Mouse (Mus musculus): ENCODE data around the gene Kif6. TPM values are rescaled to one million over a fixed set of nuclear protein-coding genes. Genes with fewer than 3 reads are reported as not detected.

Gene Kif6
- polyA plus RNA-seq, 1 experiment from 2014 or later = 3.2 TPM

- WGBS = 89% methylated on average over 10 of the region's 10 CpGs
- no peak overlapping the region for H3K9ac ChIP-seq
- no peak overlapping the region for H3K4me3 ChIP-seq
- H3K27ac ChIP-seq = no peak overlapping the region
- H3K27me3 ChIP-seq = no peaks in the 10 kb centered on the region
- H3K36me3 ChIP-seq = no peaks in the 10 kb centered on the region
- ATAC-seq (ENCODE audit: insufficient number of reproducible peaks, insufficient read depth, low FRiP score, low TSS enrichment, low read depth) = no peak
- H3K4me1 ChIP-seq = peaks cover 28% of the 10 kb centered on the region
- H3K4me2 ChIP-seq = no peak overlapping the region
- H3K9me3 ChIP-seq = no peaks in the 10 kb centered on the region
Observed at GRCm38 (mm10) chr17:49860057-49860816, 245.3 kb downstream of the Kif6 start.

GRCm38 (mm10) chr17:49863597-49863996 is 248.7 kb downstream of the Kif6 start:
- Histone ChIP-seq H3K27me3 (no peaks in the 10 kb centered on the region), H3K4me3 (no peak overlapping the region), H3K36me3 (no peaks in the 10 kb centered on the region), H3K4me2 (no peak overlapping the region), H3K9ac (no peak overlapping the region), H3K9me3 (no peaks in the 10 kb centered on the region), H3K27ac (peak overlapping the region; percentile 81), H3K4me1 (peaks cover 32% of the 10 kb centered on the region)
- no peak for ATAC-seq (ENCODE audit: insufficient number of reproducible peaks, insufficient read depth, low FRiP score, low TSS enrichment, low read depth)
- WGBS = 35% methylated on average over 5 of the region's 5 CpGs

- Histone ChIP-seq H3K4me1 (peaks cover 36% of the 10 kb centered on the region), H3K27ac (no peak overlapping the region), H3K4me3 (no peak overlapping the region), H3K9ac (no peak overlapping the region), H3K36me3 (no peaks in the 10 kb centered on the region), H3K4me2 (no peak overlapping the region), H3K9me3 (no peaks in the 10 kb centered on the region), H3K27me3 (no peaks in the 10 kb centered on the region)
- no peak for ATAC-seq (ENCODE audit: insufficient number of reproducible peaks, insufficient read depth, low FRiP score, low TSS enrichment, low read depth)
- 90% methylated on average over 2 of the region's 2 CpGs for WGBS
Observed at GRCm38 (mm10) chr17:49865604-49866003, 250.7 kb downstream of the Kif6 start.

GRCm38 (mm10) chr17:49866653-49867215 is 251.8 kb downstream of the Kif6 start:
- Histone ChIP-seq H3K27me3 (no peaks in the 10 kb centered on the region; the same call in 1 of the 2 replicates), H3K4me3 (no peak overlapping the region), H3K4me1 (peaks cover 36% of the 10 kb centered on the region), H3K36me3 (no peaks in the 10 kb centered on the region), H3K27ac (peak overlapping the region; percentile 33), H3K9me3 (no peaks in the 10 kb centered on the region), H3K4me2 (no peak overlapping the region), H3K9ac (no peak overlapping the region; the same call in 1 of the 2 replicates)
- no peak for ATAC-seq (ENCODE audit: insufficient number of reproducible peaks, insufficient read depth, low FRiP score, low TSS enrichment, low read depth)
- WGBS = 65% methylated on average over 8 of the region's 8 CpGs

GRCm38 (mm10) chr17:49867321-49868137 is 252.6 kb downstream of the Kif6 start:
- Histone ChIP-seq H3K9me3 (no peaks in the 10 kb centered on the region), H3K27ac (peak overlapping the region; percentile 33; the same call in 1 of the 2 replicates), H3K9ac (no peak overlapping the region), H3K27me3 (no peaks in the 10 kb centered on the region; the same call in 1 of the 2 replicates), H3K4me2 (no peak overlapping the region), H3K4me1 (peaks cover 40% of the 10 kb centered on the region), H3K4me3 (no peak overlapping the region), H3K36me3 (no peaks in the 10 kb centered on the region)
- ATAC-seq (ENCODE audit: insufficient number of reproducible peaks, insufficient read depth, low FRiP score, low TSS enrichment, low read depth) = no peak
- WGBS = 31% methylated on average over 13 of the region's 13 CpGs

GRCm38 (mm10) chr17:49869246-49869645 is 254.3 kb downstream of the Kif6 start:
- H3K4me3 ChIP-seq = no peak overlapping the region
- peaks cover 24% of the 10 kb centered on the region for H3K4me1 ChIP-seq
- WGBS = 81% methylated on average over 9 of the region's 9 CpGs
- no peak for ATAC-seq (ENCODE audit: insufficient number of reproducible peaks, insufficient read depth, low FRiP score, low TSS enrichment, low read depth)
- H3K27ac ChIP-seq = no peak overlapping the region
- no peak overlapping the region for H3K4me2 ChIP-seq
- H3K36me3 ChIP-seq = no peaks in the 10 kb centered on the region
- no peaks in the 10 kb centered on the region; the same call in 1 of the 2 replicates for H3K27me3 ChIP-seq
- no peaks in the 10 kb centered on the region for H3K9me3 ChIP-seq
- no peak overlapping the region for H3K9ac ChIP-seq

GRCm38 (mm10) chr17:49872305-49872704 is 257.4 kb downstream of the Kif6 start:
- Histone ChIP-seq H3K27me3 (no peaks in the 10 kb centered on the region; the same call in 1 of the 2 replicates), H3K4me1 (peaks cover 35% of the 10 kb centered on the region), H3K27ac (no peak overlapping the region), H3K4me3 (no peak overlapping the region), H3K9ac (no peak overlapping the region), H3K36me3 (no peaks in the 10 kb centered on the region), H3K4me2 (no peak overlapping the region), H3K9me3 (no peaks in the 10 kb centered on the region)
- 23% methylated on average over 2 of the region's 2 CpGs for WGBS
- no peak for ATAC-seq (ENCODE audit: insufficient number of reproducible peaks, insufficient read depth, low FRiP score, low TSS enrichment, low read depth)

- Histone ChIP-seq H3K27me3 (no peaks in the 10 kb centered on the region; the same call in 1 of the 2 replicates), H3K9ac (no peak overlapping the region), H3K4me3 (no peak overlapping the region), H3K4me2 (no peak overlapping the region), H3K9me3 (no peaks in the 10 kb centered on the region), H3K4me1 (peaks cover 23% of the 10 kb centered on the region), H3K27ac (no peak overlapping the region), H3K36me3 (no peaks in the 10 kb centered on the region)
- no peak for ATAC-seq (ENCODE audit: insufficient number of reproducible peaks, insufficient read depth, low FRiP score, low TSS enrichment, low read depth)
- 76% methylated on average over 5 of the region's 5 CpGs for WGBS
Observed at GRCm38 (mm10) chr17:49874746-49875145, 259.8 kb downstream of the Kif6 start.

- Histone ChIP-seq H3K27ac (no peak overlapping the region), H3K4me1 (peaks cover 23% of the 10 kb centered on the region), H3K36me3 (no peaks in the 10 kb centered on the region), H3K9me3 (no peaks in the 10 kb centered on the region), H3K4me2 (no peak overlapping the region), H3K4me3 (no peak overlapping the region), H3K27me3 (no peaks in the 10 kb centered on the region; the same call in 1 of the 2 replicates), H3K9ac (no peak overlapping the region)
- 41% methylated on average over 6 of the region's 6 CpGs for WGBS
- no peak for ATAC-seq (ENCODE audit: insufficient number of reproducible peaks, insufficient read depth, low FRiP score, low TSS enrichment, low read depth)
Observed at GRCm38 (mm10) chr17:49875401-49875800, 260.5 kb downstream of the Kif6 start.

GRCm38 (mm10) chr17:49875939-49876651 is 261.2 kb downstream of the Kif6 start:
- no peaks in the 10 kb centered on the region for H3K9me3 ChIP-seq
- no peaks in the 10 kb centered on the region; the same call in 1 of the 2 replicates for H3K27me3 ChIP-seq
- 47% methylated on average over 15 of the region's 15 CpGs for WGBS
- H3K4me2 ChIP-seq = no peak overlapping the region
- no peak for ATAC-seq (ENCODE audit: insufficient number of reproducible peaks, insufficient read depth, low FRiP score, low TSS enrichment, low read depth)
- H3K4me1 ChIP-seq = peaks cover 23% of the 10 kb centered on the region
- H3K36me3 ChIP-seq = no peaks in the 10 kb centered on the region
- 0 out of 2 replicates have a peak overlapping the region, but pooled peaks have one; percentile 11 for H3K9ac ChIP-seq
- no peak overlapping the region for H3K4me3 ChIP-seq
- no peak overlapping the region for H3K27ac ChIP-seq
